Mouse (Mus musculus) frontal cortex, postnatal 14 days (tissue): ENCODE measurements around the gene Csf2rb2.
"Not testable (repeated sequence)": the region's sequence is repeated elsewhere in the genome, so short reads cannot be mapped to it uniquely, and the experiment has no call there.

Experiments
- DNase-seq, 2 experiments: peaks; one replicate each; pipeline ENCODE4 v3.0.0; 2022; ENCODE audit warnings: low spot score in 2 of 2

Csf2rb2 gene

GRCm38 (mm10) chr15:78305341-78305933, at the start of gene Csf2rb2:
Gene Csf2rb2 (minus strand): TSS chr15:78305721.
- no peak for DNase-seq

GRCm38 (mm10) chr15:78354958-78355357, 49.4 kb upstream of the Csf2rb2 start:
- peak in 1 of 2 experiments; percentile 56 for DNase-seq

- DNase-seq: no peak
Observed at GRCm38 (mm10) chr15:78351586-78352165, 46.2 kb upstream of the Csf2rb2 start.

- DNase-seq: no peak
Observed at GRCm38 (mm10) chr15:78344567-78344966, 39.0 kb upstream of the Csf2rb2 start.

GRCm38 (mm10) chr15:78343683-78344082, 38.2 kb upstream of the Csf2rb2 start:
- DNase-seq: no peak

- DNase-seq: not testable (repeated sequence)
Observed at GRCm38 (mm10) chr15:78340919-78341318, 35.4 kb upstream of the Csf2rb2 start.

- DNase-seq: peak; percentile 37 to 51
Observed at GRCm38 (mm10) chr15:78339627-78340423, 34.3 kb upstream of the Csf2rb2 start.

- DNase-seq: no peak
Observed at GRCm38 (mm10) chr15:78334380-78334779, 28.9 kb upstream of the Csf2rb2 start.

- DNase-seq: no peak
Observed at GRCm38 (mm10) chr15:78332981-78333380, 27.5 kb upstream of the Csf2rb2 start.

- DNase-seq: no peak
Observed at GRCm38 (mm10) chr15:78331523-78332340, 26.2 kb upstream of the Csf2rb2 start.

- no peak for DNase-seq
Observed at GRCm38 (mm10) chr15:78330706-78331105, 25.2 kb upstream of the Csf2rb2 start.

GRCm38 (mm10) chr15:78329972-78330371, 24.5 kb upstream of the Csf2rb2 start:
- not testable (repeated sequence) for DNase-seq

- no peak for DNase-seq
Observed at GRCm38 (mm10) chr15:78328520-78329097, 23.1 kb upstream of the Csf2rb2 start.

GRCm38 (mm10) chr15:78327753-78328341, 22.3 kb upstream of the Csf2rb2 start:
- not testable (repeated sequence) for DNase-seq

GRCm38 (mm10) chr15:78326747-78327146, 21.2 kb upstream of the Csf2rb2 start:
- DNase-seq: no peak

- DNase-seq: no peak
Observed at GRCm38 (mm10) chr15:78325671-78326339, 20.3 kb upstream of the Csf2rb2 start, which contains the start of gene Csf2rb. Gene Csf2rb (plus strand): TSS chr15:78325752.

- no peak for DNase-seq
Observed at GRCm38 (mm10) chr15:78324294-78324693, 18.8 kb upstream of the Csf2rb2 start.

- no peak for DNase-seq
Observed at GRCm38 (mm10) chr15:78323366-78323765, 17.8 kb upstream of the Csf2rb2 start.

- DNase-seq: peak; percentile 32 to 66
Observed at GRCm38 (mm10) chr15:78320825-78321496, 15.4 kb upstream of the Csf2rb2 start.
